Mouse (Mus musculus) spleen, postnatal 0 days (tissue): ENCODE results near the gene Clmp. TPM values are rescaled to one million over a fixed set of nuclear protein-coding genes. Genes with fewer than 3 reads are reported as not detected.

Source experiments
- polyA plus RNA-seq: library from polyadenylated mRNA; unstranded; fragments of >200 nt; fragmentation: Nextera tagmentation; extraction: Ambion mirVana; gene quantifications from 2 replicates; pipeline ENCODE4 v1.2.1, GENCODE M21; 2015

Gene Clmp
- 6.3 and 7.8 TPM in 2 replicates for polyA plus RNA-seq

DNA sequence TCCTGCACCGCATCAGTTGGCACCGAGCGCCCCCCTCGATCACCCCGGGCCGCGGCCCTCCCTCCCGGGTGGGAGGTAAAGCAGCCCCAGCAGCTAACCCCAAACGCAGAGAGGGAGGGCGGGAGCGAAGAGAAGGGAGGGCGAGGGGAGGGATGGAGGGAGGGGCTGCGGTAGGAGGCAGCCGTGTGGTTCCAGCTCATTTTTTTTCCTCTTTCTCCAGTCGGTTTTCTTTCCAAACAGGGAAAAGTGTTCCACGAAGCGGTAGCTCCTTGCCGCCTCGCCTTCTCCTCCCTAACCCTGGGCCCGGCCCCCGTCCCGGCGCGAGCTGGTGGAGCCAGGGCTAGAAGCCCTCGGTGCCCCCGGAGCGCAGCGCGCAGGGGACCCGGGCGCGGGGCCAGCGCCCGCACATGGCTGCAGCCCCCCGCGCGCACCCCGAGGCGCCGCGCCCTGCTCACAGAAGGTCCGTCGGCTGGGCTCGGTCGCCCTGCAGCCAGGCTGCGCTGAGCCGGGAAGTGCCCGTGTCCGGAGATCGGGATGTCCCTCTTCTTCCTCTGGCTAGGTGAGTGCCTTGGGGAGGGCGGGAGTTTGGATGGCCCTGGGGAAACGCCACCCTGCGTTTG is at the start of gene Clmp:
Gene Clmp (plus strand): TSS at position 162 of the 620 bp plus-strand sequence.

GRCm38 (mm10) chr9:40670313-40670712 is 15.4 kb upstream of the Clmp start, which contains the start of gene Gm21915:
Gene Gm21915, plus strand, starts transcription at chr9:40670613.

GRCm38 (mm10) chr9:40800675-40801612 is 115.2 kb downstream of the Clmp start, which contains the start of gene Hspa8:
Gene Hspa8, plus strand, starts transcription at chr9:40800984.

Other genes starting within 250 kb of the Clmp start
- gene Gramd1b, start 154.6 kb upstream of the Clmp start, polyA plus RNA-seq = 3.0 and 3.2 TPM in 2 replicates
- gene Gm21915, start 15.3 kb upstream of the Clmp start, polyA plus RNA-seq = not detected in 2 replicates
- gene Hspa8, start 115.0 kb downstream of the Clmp start, polyA plus RNA-seq = 890 and 934 TPM in 2 replicates
- not detected in 2 replicates for gene Bsx, start 188.2 kb downstream of the Clmp start, polyA plus RNA-seq